ENCODE assay signal across 12 mouse cellular contexts in genomic region chr11:8692162-8692535, GRCm38 (mm10). TPM values are rescaled to one million over a fixed set of nuclear protein-coding genes. Genes with fewer than 3 reads are reported as not detected.
DNase-seq lines count a peak whose midpoint lies in the region; ATAC-seq and TF ChIP-seq lines count a peak whose summit lies in the region.
"Had no signal": no experiment of that assay in that cellular context is flagged by ENCODE, and none has a peak within 500 bp of the region (broad histone marks: within the 10 kb centered on the region; RNA-seq: fewer than 3 reads in every experiment).

No protein-coding gene starts in this region.

- no peaks in the 10 kb centered on the region for H3K79me2 ChIP-seq in heart, adult 2 months (replicated peaks; ENCODE audit: control insufficient read depth, insufficient read depth, low read length)

- DNase-seq in heart, adult 2 months = no peak
- DNase-seq in midbrain, embryonic 10.5 days (ENCODE audit: low spot score) = no peak
- DNase-seq in limb, embryonic 10.5 days (ENCODE audit: low spot score) = no peak
- DNase-seq in cerebellum, adult 2 months = no peak
- DNase-seq: cerebellum, adult 9-11 months; right cerebral cortex, postnatal 25 days; thymus, postnatal 25 days had no signal

- H3K27me3 ChIP-seq in heart, embryonic 15.5 days = no peaks in the 10 kb centered on the region
- no peaks in the 10 kb centered on the region for H3K27me3 ChIP-seq in heart, adult 2 months (ENCODE audit: control insufficient read depth, insufficient read depth, low read length)
- H3K27me3 ChIP-seq in midbrain, embryonic 10.5 days (ENCODE audit: low read depth, poor library complexity, severe bottlenecking) = peaks cover 8% of the 10 kb centered on the region; the same call in 1 of the 2 replicates
- H3K27me3 ChIP-seq in midbrain, embryonic 16.5 days (ENCODE audit: control insufficient read depth, insufficient read depth, low read depth, low read length) = no peaks in the 10 kb centered on the region
- H3K27me3 ChIP-seq in limb, embryonic 10.5 days (ENCODE audit: low read depth, poor library complexity, severe bottlenecking) = no peaks in the 10 kb centered on the region
- no peaks in the 10 kb centered on the region for H3K27me3 ChIP-seq in stomach, embryonic 16.5 days (ENCODE audit: control insufficient read depth, insufficient read depth, low read length)
- no peaks in the 10 kb centered on the region for H3K27me3 ChIP-seq in cerebellum, adult 2 months (ENCODE audit: control insufficient read depth, insufficient read depth, low read length)

- WGBS in heart, embryonic 15.5 days = 40% methylated on average over 6 of the region's 6 CpGs
- 61% methylated on average over 6 of the region's 6 CpGs for WGBS in heart, adult 2 months
- WGBS in midbrain, embryonic 10.5 days = 67% methylated on average over 6 of the region's 6 CpGs
- WGBS in midbrain, embryonic 16.5 days = 51% methylated on average over 6 of the region's 6 CpGs
- WGBS in limb, embryonic 10.5 days = 68% methylated on average over 6 of the region's 6 CpGs
- 44% methylated on average over 6 of the region's 6 CpGs for WGBS in stomach, embryonic 16.5 days
- 18% methylated on average over 6 of the region's 6 CpGs for WGBS in cerebellum, adult 2 months

- peak overlapping the region; percentile 53 for H3K4me2 ChIP-seq in heart, embryonic 15.5 days
- no peak overlapping the region for H3K4me2 ChIP-seq in midbrain, embryonic 16.5 days (ENCODE audit: low read length)
- H3K4me2 ChIP-seq in stomach, embryonic 16.5 days (ENCODE audit: low read depth, low read length) = peak overlapping the region; percentile 31; the same call in 1 of the 2 replicates

- no peak overlapping the region for H3K4me3 ChIP-seq in heart, embryonic 15.5 days
- no peak overlapping the region for H3K4me3 ChIP-seq in heart, adult 2 months
- H3K4me3 ChIP-seq in midbrain, embryonic 10.5 days = no peak overlapping the region
- H3K4me3 ChIP-seq in midbrain, embryonic 16.5 days (ENCODE audit: low read depth, low read length) = no peak overlapping the region
- H3K4me3 ChIP-seq in limb, embryonic 10.5 days = no peak overlapping the region
- H3K4me3 ChIP-seq in stomach, embryonic 16.5 days (replicated peaks; ENCODE audit: low read length) = no peak overlapping the region
- H3K4me3 ChIP-seq in cerebellum, adult 2 months (replicated peaks; ENCODE audit: insufficient read depth, low read depth, low read length) = no peak overlapping the region

- no peak overlapping the region for H3K9ac ChIP-seq in heart, embryonic 15.5 days
- no peak overlapping the region for H3K9ac ChIP-seq in heart, adult 2 months (ENCODE audit: low read depth, low read length)
- H3K9ac ChIP-seq in midbrain, embryonic 16.5 days (ENCODE audit: low read depth, low read length) = no peak overlapping the region
- no peak overlapping the region for H3K9ac ChIP-seq in stomach, embryonic 16.5 days (ENCODE audit: low read length)

- peak overlapping the region; percentile 80 for H3K27ac ChIP-seq in heart, embryonic 15.5 days
- H3K27ac ChIP-seq in heart, adult 2 months = no peak overlapping the region
- H3K27ac ChIP-seq in midbrain, embryonic 10.5 days (replicated peaks) = peak overlapping the region; percentile 86
- H3K27ac ChIP-seq in midbrain, embryonic 16.5 days (ENCODE audit: low read length) = no peak overlapping the region
- peak overlapping the region; percentile 88 for H3K27ac ChIP-seq in limb, embryonic 10.5 days
- H3K27ac ChIP-seq in stomach, embryonic 16.5 days (ENCODE audit: low read length) = peak overlapping the region; percentile 84
- H3K27ac ChIP-seq in cerebellum, adult 2 months (ENCODE audit: insufficient read depth, low read length) = no peak overlapping the region

- intact Hi-C loops in heart, adult 2 months (cut with DNase I) = no loop called here

- H3K4me1 ChIP-seq in heart, embryonic 15.5 days (replicated peaks) = peaks cover 28% of the 10 kb centered on the region
- no peaks in the 10 kb centered on the region; the same call in 1 of the 2 replicates for H3K4me1 ChIP-seq in heart, adult 2 months (ENCODE audit: control insufficient read depth, insufficient read depth, low read length)
- peaks cover 40% of the 10 kb centered on the region for H3K4me1 ChIP-seq in midbrain, embryonic 10.5 days
- H3K4me1 ChIP-seq in midbrain, embryonic 16.5 days (ENCODE audit: control insufficient read depth, insufficient read depth, low read length) = peaks cover 11% of the 10 kb centered on the region; the same call in 1 of the 2 replicates
- peaks cover 37% of the 10 kb centered on the region for H3K4me1 ChIP-seq in limb, embryonic 10.5 days
- peaks cover 24% of the 10 kb centered on the region for H3K4me1 ChIP-seq in stomach, embryonic 16.5 days (ENCODE audit: control insufficient read depth, insufficient read depth, low read length)
- H3K4me1 ChIP-seq in cerebellum, adult 2 months (ENCODE audit: control insufficient read depth, insufficient read depth, low read length) = no peaks in the 10 kb centered on the region

- TF ChIP-seq EP300 in heart, adult 2 months (IDR thresholded peaks at IDR 0.05; ENCODE audit: insufficient read depth, low read depth, low read length) = no peak

- TF ChIP-seq POLR2A in heart, adult 2 months (IDR thresholded peaks at IDR 0.05; ENCODE audit: insufficient read depth, low read depth, low read length) = no peak
- no peak for TF ChIP-seq POLR2A in cerebellum, adult 2 months (IDR thresholded peaks at IDR 0.05; ENCODE audit: borderline replicate concordance, insufficient read depth, low read length)

- TF ChIP-seq CTCF in heart, adult 2 months (IDR thresholded peaks at IDR 0.05) = no peak
- no peak for TF ChIP-seq CTCF in cerebellum, adult 2 months (IDR thresholded peaks at IDR 0.05; ENCODE audit: borderline replicate concordance, insufficient read depth, low read depth, low read length)

- no peak for ATAC-seq in heart, embryonic 15.5 days (replicated peaks; ENCODE audit: insufficient number of reproducible peaks, insufficient read depth, low FRiP score, low read depth)
- ATAC-seq in midbrain, embryonic 16.5 days = no peak
- ATAC-seq in stomach, embryonic 16.5 days (ENCODE audit: insufficient read depth, low FRiP score) = no peak
- no peak for ATAC-seq in CD4-positive, CD25-positive, alpha-beta regulatory T cell, adult 4 months
- ATAC-seq: inflammation-experienced regulatory T-cells, adult 6 months had no signal

- no peaks in the 10 kb centered on the region for H3K9me3 ChIP-seq in heart, embryonic 15.5 days (replicated peaks)
- no peaks in the 10 kb centered on the region for H3K9me3 ChIP-seq in midbrain, embryonic 10.5 days (replicated peaks)
- no peaks in the 10 kb centered on the region for H3K9me3 ChIP-seq in midbrain, embryonic 16.5 days (replicated peaks; ENCODE audit: control insufficient read depth, low read length, poor library complexity, severe bottlenecking)
- H3K9me3 ChIP-seq in limb, embryonic 10.5 days (replicated peaks) = no peaks in the 10 kb centered on the region
- no peaks in the 10 kb centered on the region for H3K9me3 ChIP-seq in stomach, embryonic 16.5 days (replicated peaks; ENCODE audit: control insufficient read depth, low read length)

- no peaks in the 10 kb centered on the region for H3K36me3 ChIP-seq in heart, embryonic 15.5 days
- no peaks in the 10 kb centered on the region for H3K36me3 ChIP-seq in heart, adult 2 months (ENCODE audit: control insufficient read depth, insufficient read depth, low read length)
- no peaks in the 10 kb centered on the region for H3K36me3 ChIP-seq in midbrain, embryonic 10.5 days
- no peaks in the 10 kb centered on the region for H3K36me3 ChIP-seq in midbrain, embryonic 16.5 days (ENCODE audit: control insufficient read depth, insufficient read depth, low read length)
- no peaks in the 10 kb centered on the region for H3K36me3 ChIP-seq in limb, embryonic 10.5 days
- H3K36me3 ChIP-seq in stomach, embryonic 16.5 days (ENCODE audit: control insufficient read depth, insufficient read depth, low read length) = no peaks in the 10 kb centered on the region

RNA-seq across cellular contexts. Expression of gene Tns3, which starts 27.8 kb away (rescaled TPM):
- 16.4 and 22.9 TPM in 2 replicates for polyA plus RNA-seq in heart, embryonic 15.5 days (2015; fragmentation: Nextera tagmentation; extraction: Ambion mirVana)
- 10 to 100 TPM; 23.1 to 23.9 TPM for total RNA-seq in heart, adult 2 months (2021)
- polyA plus RNA-seq in heart, adult 2 months (2012; rRNA removed) = 14.8 and 18.4 TPM in 2 replicates
- polyA plus RNA-seq in midbrain, embryonic 10.5 days (2016; fragmentation: Nextera tagmentation; extraction: Ambion mirVana) = 9.1 and 9.7 TPM in 2 replicates
- 5.3 TPM in 2 replicates for polyA plus RNA-seq in midbrain, embryonic 16.5 days (2015; fragmentation: Nextera tagmentation; extraction: Ambion mirVana)
- polyA plus RNA-seq in limb, embryonic 10.5 days (2016; fragmentation: Nextera tagmentation; extraction: Ambion mirVana) = 28.2 and 35.6 TPM in 2 replicates
- 28.0 and 30.4 TPM in 2 replicates for polyA plus RNA-seq in stomach, embryonic 16.5 days (2015; fragmentation: Nextera tagmentation; extraction: Ambion mirVana)
- polyA plus RNA-seq in CD4-positive, CD25-positive, alpha-beta regulatory T cell, adult 4 months (2017; shearing (Covaris generic)) = under 1 TPM; 0.10 to 0.27 TPM
- polyA plus RNA-seq in cerebellum, adult 2 months (2012; rRNA removed) = 29.2 and 34.2 TPM in 2 replicates

Comparison
In these comparisons a context has a peak if more than half of its experiments do, and no peak if none do; other contexts are left out.
1. H3K27ac ChIP-seq: peak in heart, embryonic 15.5 days (single experiment), midbrain, embryonic 10.5 days (single experiment), limb, embryonic 10.5 days (single experiment) and stomach, embryonic 16.5 days (single experiment); none in heart, adult 2 months (single experiment), midbrain, embryonic 16.5 days (single experiment) and cerebellum, adult 2 months (single experiment).